Mouse (Mus musculus) testis, adult 2 months (tissue): ENCODE data around the gene Nptxr.

ENCODE experiments used
- CTCF ChIP-seq: fragments of 200-500 bp; IDR thresholded peaks from 2 replicates; pipeline ENCODE4 v1.5.1; 2012; ENCODE audit warnings: low read depth, mild to moderate bottlenecking, inconsistent platforms, low read length, moderate library complexity; ENCODE audit not compliant: control insufficient read depth, insufficient read depth, insufficient replicate concordance
- POLR2A ChIP-seq: fragments of 200-500 bp; IDR thresholded peaks from 2 replicates; pipeline ENCODE4 v1.6.1; 2012; ENCODE audit warnings: low read depth, mild to moderate bottlenecking, inconsistent platforms, low read length, moderate library complexity; ENCODE audit not compliant: control insufficient read depth

DNA sequence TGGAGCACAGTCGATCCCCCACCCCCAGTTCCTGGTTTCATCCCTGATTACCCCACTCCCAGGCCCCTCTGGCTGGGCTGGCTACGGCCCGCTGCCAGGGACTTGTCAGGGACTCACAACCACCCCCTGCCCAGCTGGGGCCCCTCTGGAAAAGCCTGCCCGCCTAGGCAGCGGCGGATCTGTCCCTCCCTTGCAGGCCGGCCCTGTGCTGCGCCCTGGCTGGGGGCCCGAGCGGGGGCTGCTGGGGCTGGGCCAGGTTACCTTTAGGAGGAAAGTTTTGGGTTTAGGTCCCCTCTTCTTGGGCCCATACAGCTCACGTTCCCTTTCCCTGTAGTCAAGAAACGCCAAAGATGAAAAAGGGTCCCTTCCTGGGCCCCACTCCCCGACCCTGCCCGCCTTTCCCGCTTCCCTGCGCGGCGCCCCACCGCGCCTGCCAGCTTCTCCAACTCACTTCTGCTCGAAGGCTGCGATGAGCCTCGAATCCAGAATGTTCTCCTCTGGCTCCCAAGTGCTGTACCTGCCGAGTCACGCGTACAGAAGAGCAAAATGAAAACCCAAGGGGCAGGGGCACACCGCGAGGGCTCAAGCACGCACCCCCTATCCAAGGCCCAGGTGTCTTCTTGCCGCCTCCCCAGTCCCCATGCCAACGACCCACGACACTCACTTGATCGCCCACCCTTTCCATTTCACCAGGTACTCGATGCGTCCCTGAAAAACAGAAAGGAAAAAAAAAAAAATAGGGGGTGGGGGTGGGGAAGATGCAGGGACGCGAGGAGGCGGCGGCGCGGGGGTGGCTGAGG is 28.9 kb upstream of the Nptxr start:
- no peak for TF ChIP-seq POLR2A
- no peak for TF ChIP-seq CTCF
